Comparison of ENCODE assay signal across 7 mouse cellular contexts in genomic region chr7:25218705-25219415, GRCm38 (mm10). TPM values are rescaled to one million over a fixed set of nuclear protein-coding genes. Genes with fewer than 3 reads are reported as not detected.
A peak's percentile ranks its signal among the peaks of the same experiment; 100 is the strongest.
DNase-seq lines count a peak whose midpoint lies in the region; ATAC-seq and TF ChIP-seq lines count a peak whose summit lies in the region.

No protein-coding gene starts in this region.

- no peak for TF ChIP-seq CTCF in E14TG2a.4 (conservative IDR thresholded peaks at IDR 0.05; ENCODE audit: low read length)

- H3K9me3 ChIP-seq in E14TG2a.4 (ENCODE audit: low read length), result no peaks in the 10 kb centered on the region
- no peaks in the 10 kb centered on the region for H3K9me3 ChIP-seq in embryonic facial prominence, embryonic 10.5 days

- peak overlapping the region; percentile 90 for H3K4me3 ChIP-seq in E14TG2a.4 (replicated peaks; ENCODE audit: low read length)
- H3K4me3 ChIP-seq in embryonic facial prominence, embryonic 10.5 days, result peak overlapping the region; percentile 67

- peaks cover 70% of the 10 kb centered on the region for H3K4me1 ChIP-seq in E14TG2a.4 (replicated peaks; ENCODE audit: low read depth, low read length)
- H3K4me1 ChIP-seq in embryonic facial prominence, embryonic 10.5 days, result peaks cover 47% of the 10 kb centered on the region

- DNase-seq in ZHBTc4 (ENCODE audit: low read depth, low spot score), result peak; percentile 78
- DNase-seq in embryonic facial prominence, embryonic 10.5 days (ENCODE audit: low spot score), result peak; percentile 86
- DNase-seq in heart, postnatal 10 days, result peak; percentile 58 to 60
- peak; percentile 40 to 47 for DNase-seq in left cerebral cortex, postnatal 36 days (ENCODE audit: low spot score in 2 of 2)
- DNase-seq in spleen, adult 12 weeks (ENCODE audit: low spot score), result peak; percentile 51

- no peaks in the 10 kb centered on the region for H3K27me3 ChIP-seq in E14TG2a.4 (ENCODE audit: insufficient read depth, low read length)
- no peaks in the 10 kb centered on the region for H3K27me3 ChIP-seq in embryonic facial prominence, embryonic 10.5 days (replicated peaks; ENCODE audit: low read depth, poor library complexity, severe bottlenecking)

- H3K27ac ChIP-seq in embryonic facial prominence, embryonic 10.5 days (replicated peaks), result peak overlapping the region; percentile 93

- peaks cover 54% of the 10 kb centered on the region for H3K36me3 ChIP-seq in E14TG2a.4 (ENCODE audit: insufficient read depth, low read length)
- peaks cover 30% of the 10 kb centered on the region for H3K36me3 ChIP-seq in embryonic facial prominence, embryonic 10.5 days (replicated peaks)

- ATAC-seq in megakaryocyte-erythroid progenitor cell, adult 5-6 weeks (replicated peaks; ENCODE audit: low FRiP score, low TSS enrichment, poor library complexity, severe bottlenecking), result peak; percentile 18; the same call in 1 of the 2 replicates

- intact Hi-C loops in heart, postnatal 10 days (cut with DNase I), result no loop called here
- intact Hi-C loops in left cerebral cortex, postnatal 36 days (cut with DNase I), result no loop called here

- WGBS in embryonic facial prominence, embryonic 10.5 days, result under 1% methylated on average over 53 of the region's 53 CpGs

RNA-seq across cellular contexts. Expression of gene Dedd2, which starts 1.6 kb away (rescaled TPM):
- 11.3 and 12.0 TPM in 2 replicates for polyA plus RNA-seq in embryonic facial prominence, embryonic 10.5 days (2016; fragmentation: Nextera tagmentation; extraction: Ambion mirVana)
- total RNA-seq in heart, postnatal 10 days (2021), result 10 to 100 TPM; 14.2 TPM
- total RNA-seq in left cerebral cortex, postnatal 36 days (2021), result 10 to 100 TPM; 25.4 to 28.4 TPM
- 16.0 and 24.9 TPM in 2 replicates for total RNA-seq in megakaryocyte-erythroid progenitor cell, adult 5-6 weeks (2014; fragmentation: Nextera tagmentation)
- total RNA-seq in megakaryocyte-erythroid progenitor cell, adult 5-6 weeks (2017), result 13.5 and 15.2 TPM in 2 replicates

RNA-seq across cellular contexts. Expression of gene Zfp526, which starts 2.4 kb away (rescaled TPM):
- polyA plus RNA-seq in embryonic facial prominence, embryonic 10.5 days (2016; fragmentation: Nextera tagmentation; extraction: Ambion mirVana), result 2.7 and 3.3 TPM in 2 replicates
- total RNA-seq in heart, postnatal 10 days (2021), result 10 to 100 TPM in 1 of 2 experiments, 1 to 10 TPM in 1; 8.7 to 11.4 TPM
- total RNA-seq in left cerebral cortex, postnatal 36 days (2021), result 10 to 100 TPM; 11.3 to 11.5 TPM
- 18.8 and 20.3 TPM in 2 replicates for total RNA-seq in megakaryocyte-erythroid progenitor cell, adult 5-6 weeks (2014; fragmentation: Nextera tagmentation)
- 10.1 and 12.5 TPM in 2 replicates for total RNA-seq in megakaryocyte-erythroid progenitor cell, adult 5-6 weeks (2017)

RNA-seq across cellular contexts. Expression of gene Gsk3a, which starts 18.8 kb away (rescaled TPM):
- 10.6 and 10.7 TPM in 2 replicates for polyA plus RNA-seq in embryonic facial prominence, embryonic 10.5 days (2016; fragmentation: Nextera tagmentation; extraction: Ambion mirVana)
- 10 to 100 TPM; 69.7 to 72.0 TPM for total RNA-seq in heart, postnatal 10 days (2021)
- total RNA-seq in left cerebral cortex, postnatal 36 days (2021), result 100 to 1,000 TPM; 206 to 237 TPM
- 97.9 and 123 TPM in 2 replicates for total RNA-seq in megakaryocyte-erythroid progenitor cell, adult 5-6 weeks (2014; fragmentation: Nextera tagmentation)
- total RNA-seq in megakaryocyte-erythroid progenitor cell, adult 5-6 weeks (2017), result 49.1 and 74.7 TPM in 2 replicates

RNA-seq across cellular contexts. Expression of gene Erf, which starts 31.7 kb away (rescaled TPM):
- 10.9 and 11.5 TPM in 2 replicates for polyA plus RNA-seq in embryonic facial prominence, embryonic 10.5 days (2016; fragmentation: Nextera tagmentation; extraction: Ambion mirVana)
- 10 to 100 TPM; 38.6 to 42.2 TPM for total RNA-seq in heart, postnatal 10 days (2021)
- 10 to 100 TPM; 55.8 to 76.2 TPM for total RNA-seq in left cerebral cortex, postnatal 36 days (2021)
- total RNA-seq in megakaryocyte-erythroid progenitor cell, adult 5-6 weeks (2014; fragmentation: Nextera tagmentation), result 8.7 and 18.9 TPM in 2 replicates
- 6.2 and 8.6 TPM in 2 replicates for total RNA-seq in megakaryocyte-erythroid progenitor cell, adult 5-6 weeks (2017)

RNA-seq across cellular contexts. Expression of gene Pou2f2, which starts 39.3 kb away (rescaled TPM):
- polyA plus RNA-seq in embryonic facial prominence, embryonic 10.5 days (2016; fragmentation: Nextera tagmentation; extraction: Ambion mirVana), result 4.9 and 6.2 TPM in 2 replicates
- under 1 TPM; 0.19 to 0.50 TPM for total RNA-seq in heart, postnatal 10 days (2021)
- total RNA-seq in left cerebral cortex, postnatal 36 days (2021), result 10 to 100 TPM in 1 of 2 experiments, 1 to 10 TPM in 1; 8.4 to 15.4 TPM
- 0.40 and 0.57 TPM in 2 replicates for total RNA-seq in megakaryocyte-erythroid progenitor cell, adult 5-6 weeks (2014; fragmentation: Nextera tagmentation)
- total RNA-seq in megakaryocyte-erythroid progenitor cell, adult 5-6 weeks (2017), result 0.91 TPM in 1 of 2 replicates, not detected in the other

Comparison
In these comparisons a context has a peak if more than half of its experiments do, and no peak if none do; other contexts are left out.
1. Peak in every context shown above with its lines: DNase-seq, ATAC-seq, H3K4me3 ChIP-seq and H3K27ac ChIP-seq.